Mouse (Mus musculus) ES-E14 (cell line): ENCODE results near the gene Ppcs. TPM values are rescaled to one million over a fixed set of nuclear protein-coding genes. Genes with fewer than 3 reads are reported as not detected.

Experiments
- DNase-seq: peaks from one replicate; pipeline ENCODE4 v3.0.0-alpha.2; 2013; ENCODE audit warnings: low read depth, low spot score
- H3K27ac ChIP-seq: 2 replicates; pipeline ENCODE4 v1.5.1; 2012; ENCODE audit warnings: low read depth, mild to moderate bottlenecking, low read length, moderate library complexity, mixed read lengths; ENCODE audit not compliant: poor library complexity, insufficient read depth, severe bottlenecking
- H3K36me3 ChIP-seq: 2 replicates; pipeline ENCODE4 v1.6.1; 2012; ENCODE audit warnings: mild to moderate bottlenecking, low read length, moderate library complexity, mixed read lengths; ENCODE audit not compliant: control insufficient read depth, poor library complexity, insufficient read depth, severe bottlenecking
- H3K4me1 ChIP-seq, 2 experiments: fragments of 150-350 bp in 1 of 2; sonication (generic) in 1 of 2; 2 replicates each; pipeline ENCODE4 v1.6.1; 2012; ENCODE audit warnings: low read length in 2 of 2, mild to moderate bottlenecking in 1 of 2, mixed read lengths in 1 of 2; ENCODE audit not compliant: control insufficient read depth in 2 of 2, insufficient read depth in 2 of 2, poor library complexity in 1 of 2
- H3K4me3 ChIP-seq, 2 experiments: fragments of 150-350 bp in 1 of 2; sonication (generic) in 1 of 2; 2 replicates each; pipeline ENCODE4 v1.5.1; 2012; ENCODE audit warnings: low read length in 2 of 2, low read depth in 1 of 2, mild to moderate bottlenecking in 1 of 2, mixed read lengths in 1 of 2; ENCODE audit not compliant: insufficient read depth in 1 of 2, poor library complexity in 1 of 2, severe bottlenecking in 1 of 2
- H3K9ac ChIP-seq: 2 replicates; pipeline ENCODE4 v1.6.1; 2012; ENCODE audit warnings: low read depth, mild to moderate bottlenecking, low read length, mixed read lengths; ENCODE audit not compliant: poor library complexity, insufficient read depth, severe bottlenecking
- H3K9me3 ChIP-seq: fragments of 150-350 bp; sonication (generic); 2 replicates; pipeline ENCODE4 v1.6.1; 2012; ENCODE audit warnings: low read depth, mild to moderate bottlenecking, low read length; ENCODE audit not compliant: control insufficient read depth, insufficient read depth
- CHD2 ChIP-seq: IDR thresholded peaks from 2 replicates; pipeline ENCODE4 v1.6.1; 2014; ENCODE audit warnings: mild to moderate bottlenecking, low read depth, low read length, inconsistent platforms
- HCFC1 ChIP-seq: IDR thresholded peaks from 2 replicates; pipeline ENCODE4 v1.6.1; 2012; ENCODE audit warnings: low read length, inconsistent platforms, borderline replicate concordance; ENCODE audit not compliant: insufficient read depth
- MAFK ChIP-seq: IDR thresholded peaks from 2 replicates; pipeline ENCODE4 v1.6.1; 2014; ENCODE audit warnings: mild to moderate bottlenecking, low read depth, low read length, inconsistent platforms; ENCODE audit not compliant: insufficient read depth
- ZC3H11A ChIP-seq: IDR thresholded peaks from 2 replicates; pipeline ENCODE4 v1.6.1; 2012; ENCODE audit warnings: low read depth, mild to moderate bottlenecking, inconsistent platforms, low read length, borderline replicate concordance
- ZNF384 ChIP-seq: IDR thresholded peaks from 2 replicates; pipeline ENCODE4 v1.6.1; 2012; ENCODE audit warnings: low read depth, low read length, inconsistent platforms
- in situ Hi-C, 2 experiments: fragments of 600-800 bp; cut with MboI; formaldehyde crosslinking; loops; one replicate each; pipeline ENCODE4 v1.15.1; 2025; ENCODE audit warnings: low sequenced_read_pairs in 2 of 2, inconsistent platforms in 1 of 2; ENCODE audit not compliant: unreplicated experiment in 2 of 2
- total RNA-seq: library from RNA; depleted of rRNA; stranded (reverse); fragments of 300-350 nt; gene quantifications from 2 replicates; pipeline ENCODE4 v1.2.3, GENCODE M21; 2012

Ppcs gene
- total RNA-seq, 1 experiment, result 30.4 TPM

- TF ChIP-seq ZNF384 (no peak), ZC3H11A (no peak), HCFC1 (0 out of 2 replicates have a peak, but pooled peaks have one; percentile 5), MAFK (no peak)
- in situ Hi-C loops, result no loop called here
- no peak within 1 kb of the TSS for H3K27ac ChIP-seq
- H3K9ac ChIP-seq, result peak within 1 kb of the TSS; percentile 78
- no peaks in the 10 kb centered on the region for H3K9me3 ChIP-seq
- H3K4me3 ChIP-seq, result peak within 1 kb of the TSS; percentile 50 to 78
- peak; percentile 91 for DNase-seq
- peaks cover 2 to 11% of the 10 kb centered on the region in 2 experiments; a peak in 2 of 4 replicates for H3K4me1 ChIP-seq
- H3K36me3 ChIP-seq, result 0 out of 2 replicates have a peak, but pooled peaks cover 2% of the 10 kb centered on the region
Observed at GRCm38 (mm10) chr4:119415072-119415753, 7.0 kb downstream of the Ppcs start, which contains the start of gene Ccdc30. Ccdc30 (minus strand) TSS chr4:119415521.

GRCm38 (mm10) chr4:119412791-119413190 is 9.4 kb downstream of the Ppcs start:
- DNase-seq, result no peak
- no peaks in the 10 kb centered on the region for H3K36me3 ChIP-seq
- no peaks in the 10 kb centered on the region for H3K9me3 ChIP-seq
- TF ChIP-seq CHD2 (no peak), HCFC1 (no peak), ZNF384 (no peak), MAFK (no peak), ZC3H11A (no peak)
- H3K9ac ChIP-seq, result no peak overlapping the region
- no peak overlapping the region for H3K4me3 ChIP-seq
- no peak overlapping the region for H3K27ac ChIP-seq
- peaks cover 2 to 11% of the 10 kb centered on the region in 2 experiments; a peak in 2 of 4 replicates for H3K4me1 ChIP-seq
- in situ Hi-C loops, result no loop called here

- TF ChIP-seq ZC3H11A (no peak), MAFK (no peak), ZNF384 (no peak), CHD2 (no peak), HCFC1 (no peak)
- no peak overlapping the region; the same call in 1 of the 2 replicates for H3K27ac ChIP-seq
- in situ Hi-C loops, result no loop called here
- peak; percentile 45 for DNase-seq
- no peak overlapping the region for H3K9ac ChIP-seq
- peaks cover 2 to 11% of the 10 kb centered on the region in 2 experiments; a peak in 2 of 4 replicates for H3K4me1 ChIP-seq
- H3K9me3 ChIP-seq, result no peaks in the 10 kb centered on the region
- no peak overlapping the region for H3K4me3 ChIP-seq
- no peaks in the 10 kb centered on the region for H3K36me3 ChIP-seq
Observed at GRCm38 (mm10) chr4:119411877-119412650, 10.2 kb downstream of the Ppcs start.

GRCm38 (mm10) chr4:119403431-119403830 is 18.8 kb downstream of the Ppcs start:
- H3K9me3 ChIP-seq, result no peaks in the 10 kb centered on the region
- H3K27ac ChIP-seq, result peak overlapping the region; percentile 5; the same call in 1 of the 2 replicates
- TF ChIP-seq ZC3H11A, result no peak
- peak; percentile 50; the same call in 1 of the 2 replicates for TF ChIP-seq CHD2
- no peak for TF ChIP-seq ZNF384
- no peak for TF ChIP-seq HCFC1
- peak; percentile 46; the same call in 1 of the 2 replicates for TF ChIP-seq MAFK
- peak; percentile 37 for DNase-seq
- no peak overlapping the region for H3K9ac ChIP-seq
- 0 out of 4 replicates have a peak, but pooled peaks cover 0 to 2% of the 10 kb centered on the region in 2 experiments for H3K4me1 ChIP-seq
- H3K4me3 ChIP-seq, result no peak overlapping the region
- no peaks in the 10 kb centered on the region for H3K36me3 ChIP-seq
- in situ Hi-C loops, result no loop called here
